ENCODE assay signal across 8 mouse cellular contexts in genomic region chr17:78895394-78895793, GRCm38 (mm10). TPM values are rescaled to one million over a fixed set of nuclear protein-coding genes. Genes with fewer than 3 reads are reported as not detected.
DNase-seq lines count a peak whose midpoint lies in the region; ATAC-seq and TF ChIP-seq lines count a peak whose summit lies in the region.

No protein-coding gene starts in this region.

- H3K4me2 ChIP-seq in embryonic facial prominence, embryonic 15.5 days (replicated peaks): peak overlapping the region; percentile 42
- peak overlapping the region; percentile 21; the same call in 1 of the 2 replicates for H3K4me2 ChIP-seq in intestine, embryonic 16.5 days (ENCODE audit: low read depth, low read length)
- H3K4me2 ChIP-seq in liver, postnatal 0 days (ENCODE audit: low read depth, low read length): peak overlapping the region; percentile 42

- H3K9me3 ChIP-seq in embryonic facial prominence, embryonic 15.5 days (replicated peaks): no peaks in the 10 kb centered on the region
- H3K9me3 ChIP-seq in intestine, embryonic 16.5 days (ENCODE audit: control insufficient read depth, low read length): no peaks in the 10 kb centered on the region
- H3K9me3 ChIP-seq in liver, postnatal 0 days (ENCODE audit: low read length): no peaks in the 10 kb centered on the region

- peak; percentile 65 for TF ChIP-seq CTCF in layer of hippocampus, adult 2 months (conservative IDR thresholded peaks at IDR 0.05)
- peak; percentile 64 for TF ChIP-seq CTCF in liver, postnatal 0 days (IDR thresholded peaks at IDR 0.05; ENCODE audit: low read depth)

- peak overlapping the region; percentile 10; the same call in 1 of the 2 replicates for H3K9ac ChIP-seq in embryonic facial prominence, embryonic 15.5 days
- no peak overlapping the region for H3K9ac ChIP-seq in intestine, embryonic 16.5 days (ENCODE audit: low read depth, low read length)
- no peak overlapping the region for H3K9ac ChIP-seq in liver, postnatal 0 days (replicated peaks)

- H3K36me3 ChIP-seq in embryonic facial prominence, embryonic 15.5 days: no peaks in the 10 kb centered on the region
- H3K36me3 ChIP-seq in intestine, embryonic 16.5 days (ENCODE audit: control insufficient read depth, insufficient read depth, low read length): no peaks in the 10 kb centered on the region
- no peaks in the 10 kb centered on the region for H3K36me3 ChIP-seq in liver, postnatal 0 days (replicated peaks; ENCODE audit: insufficient read depth, low read length)

- ATAC-seq in embryonic facial prominence, embryonic 15.5 days (ENCODE audit: insufficient number of reproducible peaks, low FRiP score, low TSS enrichment, low read depth): peak; percentile 39; the same call in 1 of the 2 replicates
- peak; percentile 52 for ATAC-seq in intestine, embryonic 16.5 days
- no peak for ATAC-seq in liver, postnatal 0 days

- DNase-seq in layer of hippocampus, adult 2 months (ENCODE audit: low spot score in 2 of 2): peak in 1 of 2 experiments; percentile 21
- no peak for DNase-seq in layer of hippocampus, postnatal 25 days (ENCODE audit: extremely low spot score in 1 of 2, low spot score in 1 of 2)
- DNase-seq in Muller cell, postnatal 12 days (ENCODE audit: inconsistent ontology term): peak; percentile 40
- DNase-seq in liver, postnatal 0 days: peak; percentile 62
- DNase-seq in right cerebral cortex, postnatal 10 days (ENCODE audit: low spot score in 2 of 2): peak; percentile 57 to 72
- no peak for DNase-seq in cerebellum, adult 9-10 months

- no peaks in the 10 kb centered on the region for H3K27me3 ChIP-seq in embryonic facial prominence, embryonic 15.5 days
- no peaks in the 10 kb centered on the region for H3K27me3 ChIP-seq in intestine, embryonic 16.5 days (replicated peaks; ENCODE audit: control insufficient read depth, insufficient read depth, low read length)
- no peaks in the 10 kb centered on the region for H3K27me3 ChIP-seq in liver, postnatal 0 days (ENCODE audit: insufficient read depth, low read length)

- peaks cover 7% of the 10 kb centered on the region; the same call in 1 of the 2 replicates for H3K4me1 ChIP-seq in embryonic facial prominence, embryonic 15.5 days
- H3K4me1 ChIP-seq in intestine, embryonic 16.5 days (ENCODE audit: control insufficient read depth, insufficient read depth, low read length): no peaks in the 10 kb centered on the region
- no peaks in the 10 kb centered on the region for H3K4me1 ChIP-seq in liver, postnatal 0 days (ENCODE audit: insufficient read depth)

- no peak for TF ChIP-seq EP300 in liver, postnatal 0 days (IDR thresholded peaks at IDR 0.05; ENCODE audit: low read depth)

- no peak overlapping the region for H3K4me3 ChIP-seq in layer of hippocampus, adult 2 months
- peak overlapping the region; percentile 22 for H3K4me3 ChIP-seq in embryonic facial prominence, embryonic 15.5 days (replicated peaks)
- H3K4me3 ChIP-seq in intestine, embryonic 16.5 days (ENCODE audit: low read length): 0 out of 2 replicates have a peak overlapping the region, but pooled peaks have one; percentile 7
- no peak overlapping the region for H3K4me3 ChIP-seq in liver, postnatal 0 days (ENCODE audit: low read depth, low read length)

- 8% methylated on average over 8 of the region's 8 CpGs for WGBS in embryonic facial prominence, embryonic 15.5 days
- 21% methylated on average over 8 of the region's 8 CpGs for WGBS in intestine, embryonic 16.5 days
- WGBS in liver, postnatal 0 days (ENCODE audit: insufficient replicate concordance): 16% methylated on average over 8 of the region's 8 CpGs

- H3K27ac ChIP-seq in layer of hippocampus, adult 2 months: no peak overlapping the region
- 0 out of 2 replicates have a peak overlapping the region, but pooled peaks have one; percentile 29 for H3K27ac ChIP-seq in embryonic facial prominence, embryonic 15.5 days (replicated peaks)
- no peak overlapping the region for H3K27ac ChIP-seq in intestine, embryonic 16.5 days (ENCODE audit: low read length)
- H3K27ac ChIP-seq in liver, postnatal 0 days (ENCODE audit: low read depth): no peak overlapping the region

RNA-seq across cellular contexts. Expression of gene Sult6b1, which starts 11.4 kb away (rescaled TPM):
- total RNA-seq in layer of hippocampus, adult 2 months (2021): not detected
- total RNA-seq in layer of hippocampus, postnatal 25 days (2021): not detected
- 0.33 and 0.35 TPM in 2 replicates for polyA plus RNA-seq in embryonic facial prominence, embryonic 15.5 days (2015; fragmentation: Nextera tagmentation; extraction: Ambion mirVana)
- 0.12 and 0.18 TPM in 2 replicates for polyA plus RNA-seq in intestine, embryonic 16.5 days (2015; fragmentation: Nextera tagmentation; extraction: Ambion mirVana)
- 0.07 and 0.08 TPM in 2 replicates for polyA plus RNA-seq in liver, postnatal 0 days (2015; fragmentation: Nextera tagmentation; extraction: Ambion mirVana)

RNA-seq across cellular contexts. Expression of gene Eif2ak2, which starts 13.0 kb away (rescaled TPM):
- total RNA-seq in layer of hippocampus, adult 2 months (2021): 1 to 10 TPM; 5.4 to 6.2 TPM
- total RNA-seq in layer of hippocampus, postnatal 25 days (2021): 1 to 10 TPM; 4.1 to 5.9 TPM
- polyA plus RNA-seq in embryonic facial prominence, embryonic 15.5 days (2015; fragmentation: Nextera tagmentation; extraction: Ambion mirVana): 9.4 and 11.3 TPM in 2 replicates
- 11.0 and 14.5 TPM in 2 replicates for polyA plus RNA-seq in intestine, embryonic 16.5 days (2015; fragmentation: Nextera tagmentation; extraction: Ambion mirVana)
- 7.4 and 8.4 TPM in 2 replicates for polyA plus RNA-seq in liver, postnatal 0 days (2015; fragmentation: Nextera tagmentation; extraction: Ambion mirVana)

RNA-seq across cellular contexts. Expression of gene Cebpzos, which starts 20.9 kb away (rescaled TPM):
- 10 to 100 TPM; 27.2 to 33.5 TPM for total RNA-seq in layer of hippocampus, adult 2 months (2021)
- total RNA-seq in layer of hippocampus, postnatal 25 days (2021): 10 to 100 TPM; 25.7 to 35.0 TPM
- polyA plus RNA-seq in embryonic facial prominence, embryonic 15.5 days (2015; fragmentation: Nextera tagmentation; extraction: Ambion mirVana): 93.6 and 107 TPM in 2 replicates
- polyA plus RNA-seq in intestine, embryonic 16.5 days (2015; fragmentation: Nextera tagmentation; extraction: Ambion mirVana): 120 and 124 TPM in 2 replicates
- polyA plus RNA-seq in liver, postnatal 0 days (2015; fragmentation: Nextera tagmentation; extraction: Ambion mirVana): 57.0 and 59.5 TPM in 2 replicates

RNA-seq across cellular contexts. Expression of gene Cebpz, which starts 41.5 kb away (rescaled TPM):
- 10 to 100 TPM; 36.2 to 36.9 TPM for total RNA-seq in layer of hippocampus, adult 2 months (2021)
- total RNA-seq in layer of hippocampus, postnatal 25 days (2021): 10 to 100 TPM; 32.5 to 32.9 TPM
- 57.6 and 57.9 TPM in 2 replicates for polyA plus RNA-seq in embryonic facial prominence, embryonic 15.5 days (2015; fragmentation: Nextera tagmentation; extraction: Ambion mirVana)
- 38.9 and 41.7 TPM in 2 replicates for polyA plus RNA-seq in intestine, embryonic 16.5 days (2015; fragmentation: Nextera tagmentation; extraction: Ambion mirVana)
- 32.1 and 34.6 TPM in 2 replicates for polyA plus RNA-seq in liver, postnatal 0 days (2015; fragmentation: Nextera tagmentation; extraction: Ambion mirVana)

RNA-seq across cellular contexts. Expression of gene Ndufaf7, which starts 41.5 kb away (rescaled TPM):
- total RNA-seq in layer of hippocampus, adult 2 months (2021): 10 to 100 TPM; 53.9 to 55.4 TPM
- 10 to 100 TPM; 52.7 to 58.2 TPM for total RNA-seq in layer of hippocampus, postnatal 25 days (2021)
- polyA plus RNA-seq in embryonic facial prominence, embryonic 15.5 days (2015; fragmentation: Nextera tagmentation; extraction: Ambion mirVana): 53.3 and 56.1 TPM in 2 replicates
- polyA plus RNA-seq in intestine, embryonic 16.5 days (2015; fragmentation: Nextera tagmentation; extraction: Ambion mirVana): 46.7 and 50.1 TPM in 2 replicates
- 18.8 and 22.2 TPM in 2 replicates for polyA plus RNA-seq in liver, postnatal 0 days (2015; fragmentation: Nextera tagmentation; extraction: Ambion mirVana)

Comparison
In these comparisons a context has a peak if more than half of its experiments do, and no peak if none do; other contexts are left out.
1. DNase-seq: peak in Muller cell, postnatal 12 days (single experiment), liver, postnatal 0 days (single experiment) and right cerebral cortex, postnatal 10 days (2 of 2); none in layer of hippocampus, postnatal 25 days (0 of 2) and cerebellum, adult 9-10 months (single experiment).
2. H3K4me3 ChIP-seq: peak in embryonic facial prominence, embryonic 15.5 days (single experiment) and intestine, embryonic 16.5 days (single experiment); none in layer of hippocampus, adult 2 months (single experiment) and liver, postnatal 0 days (single experiment).
3. Peak in every context shown above with its lines, with median percentiles within 50 percentile points of each other: H3K4me2 ChIP-seq.